Mouse (Mus musculus) CD8-positive naive resting alpha-beta T cell, adult 57 days (primary cell): ENCODE measurements around the gene Rtl6. TPM values are rescaled to one million over a fixed set of nuclear protein-coding genes. Genes with fewer than 3 reads are reported as not detected.

Source experiments
- total RNA-seq: library from RNA; stranded (reverse); gene quantifications from one replicate; pipeline ENCODE4 v1.2.4, GENCODE M21; 2023

Rtl6 gene
- total RNA-seq = 6.7 TPM

DNA sequence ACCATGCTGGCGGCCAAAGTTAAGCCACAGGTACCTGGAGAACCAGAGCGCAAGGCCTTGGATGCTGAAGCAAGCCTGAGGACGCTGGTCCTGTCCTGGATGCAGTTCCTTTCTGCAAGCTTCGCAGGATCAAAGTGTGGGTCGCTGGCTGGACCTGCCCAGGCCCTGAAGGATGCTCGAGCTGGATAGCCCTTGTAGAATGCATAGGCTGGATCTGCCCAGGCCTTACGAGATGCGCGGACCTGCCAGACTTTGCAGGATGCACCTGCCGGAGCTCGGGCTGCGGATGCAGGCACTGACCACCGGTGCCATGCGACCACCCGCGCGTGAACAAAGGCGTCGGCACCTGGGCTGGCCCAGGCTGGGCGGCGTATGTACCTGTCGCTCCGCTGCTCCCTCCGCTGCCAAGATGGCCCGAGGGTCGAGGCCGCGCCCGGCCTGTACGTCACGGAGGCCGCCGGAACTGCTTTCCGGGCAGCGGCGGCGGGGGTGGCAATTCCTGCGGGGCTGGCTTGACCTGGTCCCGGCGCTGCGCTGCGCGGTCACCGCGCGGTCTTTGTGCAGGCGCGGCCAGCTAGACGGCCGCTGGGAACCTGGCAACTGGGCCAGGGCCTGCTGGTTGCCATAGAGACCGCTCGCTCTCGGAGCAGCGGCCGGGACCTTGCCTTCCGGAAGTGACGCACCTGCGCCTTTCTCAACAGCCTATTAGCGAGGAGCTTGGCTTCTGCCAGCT is at the start of gene Rtl6:
Gene Rtl6, minus strand, starts transcription at position 635 of the 733 bp plus-strand sequence.

Other genes starting within 250 kb of the Rtl6 start
- 90.6 TPM for gene Parvg, start 233.8 kb downstream of the Rtl6 start, total RNA-seq
- not detected for gene Shisal1, start 110.7 kb downstream of the Rtl6 start, total RNA-seq
- gene Prr5, start 111.8 kb upstream of the Rtl6 start, total RNA-seq = 4.8 TPM
- gene Arhgap8, start 162.2 kb upstream of the Rtl6 start, total RNA-seq = not detected